Mouse (Mus musculus) right cerebral cortex, postnatal 25 days (tissue): ENCODE data around the gene Lpcat2b.
A peak's percentile ranks its signal among the peaks of the same experiment; 100 is the strongest.

Experiments used
- DNase-seq: peaks from one replicate; pipeline ENCODE4 v3.0.0; 2022

Lpcat2b gene

GRCm38 (mm10) chr5:107448784-107449183 lies 17.4 kb downstream of the Lpcat2b start:
- peak; percentile 20 for DNase-seq

GRCm38 (mm10) chr5:107449620-107450019 lies 18.3 kb downstream of the Lpcat2b start:
- DNase-seq, result no peak

GRCm38 (mm10) chr5:107450299-107450698 lies 18.9 kb downstream of the Lpcat2b start:
- peak; percentile 45 for DNase-seq

GRCm38 (mm10) chr5:107462147-107463076 lies 31.1 kb downstream of the Lpcat2b start:
- DNase-seq, result no peak

- DNase-seq, result no peak
Observed at GRCm38 (mm10) chr5:107466501-107466900, 35.2 kb downstream of the Lpcat2b start.

- no peak for DNase-seq
Observed at GRCm38 (mm10) chr5:107467098-107467497, 35.7 kb downstream of the Lpcat2b start.

- no peak for DNase-seq
Observed at GRCm38 (mm10) chr5:107470600-107471329, 39.4 kb downstream of the Lpcat2b start.

GRCm38 (mm10) chr5:107480194-107480593 lies 48.8 kb downstream of the Lpcat2b start:
- no peak for DNase-seq
